Mouse (Mus musculus): ENCODE measurements around the gene Sipa1. TPM values are rescaled to one million over a fixed set of nuclear protein-coding genes. Genes with fewer than 3 reads are reported as not detected.

Sipa1 gene
- polyA plus RNA-seq, 1 experiment = 101 TPM

DNA sequence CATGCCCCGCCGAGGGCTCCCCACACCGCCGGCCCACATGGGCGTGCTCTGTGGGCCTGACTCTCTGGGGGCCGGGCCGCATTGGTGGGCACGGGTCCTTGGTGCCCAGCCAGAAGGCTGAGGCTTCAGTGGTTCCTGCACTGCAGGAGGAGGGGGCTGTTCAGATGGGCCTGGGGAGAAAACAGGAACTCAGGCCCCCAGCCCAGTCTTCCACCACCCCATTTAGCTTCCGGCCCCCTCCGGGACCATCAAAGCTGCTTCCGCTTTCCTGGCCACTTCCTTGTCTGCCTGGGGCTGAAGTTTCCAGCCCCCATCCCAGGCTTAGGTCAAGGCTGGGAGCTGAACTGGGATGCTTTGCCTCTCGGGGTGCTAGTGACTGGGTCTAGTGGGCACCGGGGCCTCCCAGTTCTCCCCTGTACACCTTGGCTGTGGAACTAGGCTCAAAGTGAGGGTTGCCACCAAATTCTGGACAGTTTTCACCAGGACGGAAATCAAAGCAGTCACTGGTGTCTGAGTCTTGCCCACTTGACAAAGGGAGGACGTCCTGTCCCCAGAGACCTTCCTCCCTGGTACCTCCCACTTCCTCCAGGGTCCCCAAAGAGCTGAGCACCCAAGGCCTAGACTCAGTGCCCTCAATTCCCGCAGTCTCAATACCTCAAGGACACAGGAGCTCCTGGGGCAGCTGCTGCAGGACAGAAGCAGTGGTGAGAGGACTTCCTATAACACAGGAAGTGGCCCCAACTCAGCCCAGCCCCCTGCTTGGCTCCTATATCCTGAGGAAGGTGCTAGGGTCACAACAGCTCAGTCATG lies 2.4 kb downstream of the Sipa1 start:
- Histone ChIP-seq H3K4me3 (replicated peaks; ENCODE audit: control insufficient read depth, low read depth, low read length) (peak overlapping the region; percentile 65), H3K4me1 (ENCODE audit: control insufficient read depth, insufficient read depth, low read length) (peaks cover 4% of the 10 kb centered on the region; the same call in 1 of the 2 replicates), H3K27ac (ENCODE audit: control insufficient read depth, insufficient read depth, low read depth, low read length, poor library complexity) (peak overlapping the region; percentile 88)
- TF ChIP-seq POLR2A (IDR thresholded peaks at IDR 0.05; ENCODE audit: borderline replicate concordance, control insufficient read depth, low read depth, low read length) = peak; percentile 39; the same call in 1 of the 2 replicates
- TF ChIP-seq CTCF (IDR thresholded peaks at IDR 0.05; ENCODE audit: control insufficient read depth, insufficient read depth, low read length) = no peak; the same call in 1 of the 2 replicates
- WGBS = 3% methylated on average over 16 of the region's 16 CpGs

- H3K27ac ChIP-seq (ENCODE audit: control insufficient read depth, insufficient read depth, low read depth, low read length, poor library complexity) = no peak overlapping the region; the same call in 1 of the 2 replicates
- TF ChIP-seq CTCF (IDR thresholded peaks at IDR 0.05; ENCODE audit: control insufficient read depth, insufficient read depth, low read length) = no peak
- TF ChIP-seq POLR2A (IDR thresholded peaks at IDR 0.05; ENCODE audit: borderline replicate concordance, control insufficient read depth, low read depth, low read length) = no peak
- 97% methylated on average over 43 of the region's 43 CpGs for WGBS
- H3K4me3 ChIP-seq (replicated peaks; ENCODE audit: control insufficient read depth, low read depth, low read length) = no peak overlapping the region
- H3K4me1 ChIP-seq (ENCODE audit: control insufficient read depth, insufficient read depth, low read length) = no peaks in the 10 kb centered on the region
Observed at GRCm38 (mm10) chr19:5654720-5655298, 8.7 kb downstream of the Sipa1 start.

- Histone ChIP-seq H3K4me3 (replicated peaks; ENCODE audit: control insufficient read depth, low read depth, low read length) (no peak overlapping the region), H3K27ac (ENCODE audit: control insufficient read depth, insufficient read depth, low read depth, low read length, poor library complexity) (no peak overlapping the region), H3K4me1 (ENCODE audit: control insufficient read depth, insufficient read depth, low read length) (no peaks in the 10 kb centered on the region; the same call in 1 of the 2 replicates)
- TF ChIP-seq CTCF (IDR thresholded peaks at IDR 0.05; ENCODE audit: control insufficient read depth, insufficient read depth, low read length) (no peak), POLR2A (IDR thresholded peaks at IDR 0.05; ENCODE audit: borderline replicate concordance, control insufficient read depth, low read depth, low read length) (0 out of 2 replicates have a peak, but pooled peaks have one; percentile 17)
- 93% methylated on average over 62 of the region's 62 CpGs for WGBS
Observed at GRCm38 (mm10) chr19:5653969-5654719, 9.4 kb downstream of the Sipa1 start.

- WGBS = 95% methylated on average over 6 of the region's 6 CpGs
- H3K4me3 ChIP-seq (replicated peaks; ENCODE audit: control insufficient read depth, low read depth, low read length) = no peak overlapping the region
- H3K4me1 ChIP-seq (ENCODE audit: control insufficient read depth, insufficient read depth, low read length) = peaks cover 1% of the 10 kb centered on the region; the same call in 1 of the 2 replicates
- no peak overlapping the region for H3K27ac ChIP-seq (ENCODE audit: control insufficient read depth, insufficient read depth, low read depth, low read length, poor library complexity)
- no peak for TF ChIP-seq POLR2A (IDR thresholded peaks at IDR 0.05; ENCODE audit: borderline replicate concordance, control insufficient read depth, low read depth, low read length)
Observed at GRCm38 (mm10) chr19:5652570-5652969, 10.9 kb downstream of the Sipa1 start.

DNA sequence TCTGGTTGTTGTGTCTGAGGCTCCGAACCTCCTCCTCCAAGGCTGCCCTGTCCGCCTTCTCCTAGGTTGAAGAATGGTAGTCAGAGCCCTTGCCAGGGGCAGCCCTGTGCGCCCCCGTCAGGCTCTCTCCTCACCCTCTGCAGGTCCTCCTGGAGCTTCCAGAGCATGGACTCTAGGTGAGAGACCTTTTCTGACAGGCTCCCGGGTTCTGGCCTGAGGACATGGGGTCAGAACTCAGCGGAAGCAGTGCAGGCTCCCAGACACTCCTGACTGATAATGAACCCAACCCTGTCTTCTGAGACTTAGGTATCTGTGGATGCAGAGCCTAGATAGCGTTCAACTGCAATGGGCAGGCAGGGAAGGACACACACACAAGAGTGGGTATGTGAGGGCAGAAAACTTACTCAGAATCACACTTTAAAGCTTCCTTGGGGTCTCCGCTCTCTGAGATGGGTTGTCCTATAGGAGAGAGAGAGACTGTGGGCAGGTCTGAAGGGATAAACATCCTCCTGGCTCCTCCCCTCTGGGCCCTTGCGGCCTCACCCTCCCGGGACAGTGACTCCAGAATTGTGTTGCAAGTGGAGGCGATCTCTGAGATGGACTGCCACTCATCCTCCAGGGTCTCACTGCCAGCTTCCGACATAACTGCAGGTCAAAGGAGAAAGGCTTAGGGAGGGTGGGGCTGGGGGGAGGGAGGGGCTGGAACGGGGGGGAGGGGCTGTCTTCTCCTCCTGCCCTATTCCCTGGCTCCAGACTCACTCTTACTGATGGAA lies 11.8 kb downstream of the Sipa1 start:
- no peak for TF ChIP-seq CTCF (IDR thresholded peaks at IDR 0.05; ENCODE audit: control insufficient read depth, insufficient read depth, low read length)
- TF ChIP-seq POLR2A (IDR thresholded peaks at IDR 0.05; ENCODE audit: borderline replicate concordance, control insufficient read depth, low read depth, low read length) = no peak
- Histone ChIP-seq H3K4me1 (ENCODE audit: control insufficient read depth, insufficient read depth, low read length) (peaks cover 1% of the 10 kb centered on the region; the same call in 1 of the 2 replicates), H3K4me3 (replicated peaks; ENCODE audit: control insufficient read depth, low read depth, low read length) (no peak overlapping the region), H3K27ac (ENCODE audit: control insufficient read depth, insufficient read depth, low read depth, low read length, poor library complexity) (no peak overlapping the region)
- WGBS = 82% methylated on average over 13 of the region's 13 CpGs

- WGBS = 25% methylated on average over 6 of the region's 6 CpGs
- H3K4me3 ChIP-seq (replicated peaks; ENCODE audit: control insufficient read depth, low read depth, low read length) = no peak overlapping the region
- H3K4me1 ChIP-seq (ENCODE audit: control insufficient read depth, insufficient read depth, low read length) = peaks cover 1% of the 10 kb centered on the region; the same call in 1 of the 2 replicates
Observed at GRCm38 (mm10) chr19:5649298-5649741, 14.2 kb downstream of the Sipa1 start.

GRCm38 (mm10) chr19:5648401-5649297 lies 14.9 kb downstream of the Sipa1 start:
- H3K27ac ChIP-seq (ENCODE audit: control insufficient read depth, insufficient read depth, low read depth, low read length, poor library complexity) = peak overlapping the region; percentile 54
- peak overlapping the region; percentile 2 for H3K4me3 ChIP-seq (replicated peaks; ENCODE audit: control insufficient read depth, low read depth, low read length)
- TF ChIP-seq POLR2A (IDR thresholded peaks at IDR 0.05; ENCODE audit: borderline replicate concordance, control insufficient read depth, low read depth, low read length) (peak; percentile 50; the same call in 1 of the 2 replicates), CTCF (IDR thresholded peaks at IDR 0.05; ENCODE audit: control insufficient read depth, insufficient read depth, low read length) (peak; percentile 16; the same call in 1 of the 2 replicates)
- peaks cover 1% of the 10 kb centered on the region; the same call in 1 of the 2 replicates for H3K4me1 ChIP-seq (ENCODE audit: control insufficient read depth, insufficient read depth, low read length)
- 8% methylated on average over 26 of the region's 26 CpGs for whole genome bisulfite sequencing

More at GRCm38 (mm10) chr19:5649298-5649741, 14.2 kb downstream of the Sipa1 start:
- TF ChIP-seq CTCF (IDR thresholded peaks at IDR 0.05; ENCODE audit: control insufficient read depth, insufficient read depth, low read length) = no peak
- TF ChIP-seq POLR2A (IDR thresholded peaks at IDR 0.05; ENCODE audit: borderline replicate concordance, control insufficient read depth, low read depth, low read length) = no peak
- peak overlapping the region; percentile 23 for H3K27ac ChIP-seq (ENCODE audit: control insufficient read depth, insufficient read depth, low read depth, low read length, poor library complexity)

Data from bone marrow, adult 2 months (tissue).